Comparison of ENCODE assay signal across 17 mouse cellular contexts in the genomic region with DNA sequence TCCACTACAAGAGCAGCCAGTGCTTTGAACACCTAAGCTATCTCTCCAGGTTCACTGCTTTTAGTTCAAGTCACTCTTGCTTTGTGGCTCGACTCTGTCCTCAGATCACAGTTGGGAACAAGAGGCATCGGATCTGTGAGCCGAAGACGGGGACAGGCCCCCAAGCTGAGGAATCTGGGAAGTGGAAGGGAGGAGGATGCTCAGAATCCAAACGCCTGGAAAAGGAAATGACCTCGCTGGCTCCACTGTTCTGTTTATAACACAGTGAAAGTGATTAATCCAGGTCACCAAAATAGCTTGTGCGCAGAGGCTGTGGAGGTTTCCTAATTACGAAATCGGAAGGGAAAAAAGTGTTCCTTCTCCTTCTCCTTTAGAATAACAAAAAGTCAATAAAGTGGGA. TPM values are rescaled to one million over a fixed set of nuclear protein-coding genes. Genes with fewer than 3 reads are reported as not detected.
DNase-seq lines count a peak whose midpoint lies in the region; ATAC-seq and TF ChIP-seq lines count a peak whose summit lies in the region.
"Had no signal": no experiment of that assay in that cellular context is flagged by ENCODE, and none has a peak within 500 bp of the region (broad histone marks: within the 10 kb centered on the region; RNA-seq: fewer than 3 reads in every experiment).

No protein-coding gene starts in this region.

- H3K27ac ChIP-seq in intestine, embryonic 14.5 days (ENCODE audit: low read depth), result peak overlapping the region; percentile 65; the same call in 1 of the 2 replicates
- no peak overlapping the region for H3K27ac ChIP-seq in intestine, postnatal 0 days (ENCODE audit: low read depth, low read length)
- peak overlapping the region; percentile 23; the same call in 1 of the 2 replicates for H3K27ac ChIP-seq in stomach, embryonic 16.5 days (ENCODE audit: low read length)
- no peak overlapping the region for H3K27ac ChIP-seq in stomach, postnatal 0 days (replicated peaks)
- H3K27ac ChIP-seq: hindbrain, embryonic 10.5 days had no signal

- no peak for TF ChIP-seq CTCF in intestine, postnatal 0 days (IDR thresholded peaks at IDR 0.05; ENCODE audit: low read depth)
- TF ChIP-seq CTCF in stomach, postnatal 0 days (IDR thresholded peaks at IDR 0.05; ENCODE audit: low read depth), result no peak

- no peak overlapping the region for H3K4me2 ChIP-seq in intestine, embryonic 14.5 days (ENCODE audit: low read length)
- H3K4me2 ChIP-seq in intestine, postnatal 0 days (replicated peaks; ENCODE audit: low read depth), result no peak overlapping the region
- H3K4me2 ChIP-seq in stomach, embryonic 16.5 days (ENCODE audit: low read depth, low read length), result no peak overlapping the region
- no peak overlapping the region for H3K4me2 ChIP-seq in stomach, postnatal 0 days (replicated peaks; ENCODE audit: low read depth)

- no peaks in the 10 kb centered on the region for H3K9me3 ChIP-seq in intestine, embryonic 14.5 days (ENCODE audit: control insufficient read depth, low read length)
- H3K9me3 ChIP-seq in intestine, postnatal 0 days (ENCODE audit: control insufficient read depth), result no peaks in the 10 kb centered on the region
- no peaks in the 10 kb centered on the region for H3K9me3 ChIP-seq in stomach, embryonic 16.5 days (replicated peaks; ENCODE audit: control insufficient read depth, low read length)
- H3K9me3 ChIP-seq in stomach, postnatal 0 days (ENCODE audit: control insufficient read depth, low read length), result no peaks in the 10 kb centered on the region
- H3K9me3 ChIP-seq: hindbrain, embryonic 10.5 days had no signal

- ATAC-seq in intestine, embryonic 14.5 days (replicated peaks; ENCODE audit: low FRiP score, low TSS enrichment, low read depth), result no peak
- ATAC-seq in intestine, postnatal 0 days, result no peak
- ATAC-seq in stomach, embryonic 16.5 days (ENCODE audit: insufficient read depth, low FRiP score), result no peak
- no peak for ATAC-seq in stomach, postnatal 0 days (ENCODE audit: low FRiP score, low TSS enrichment)
- ATAC-seq: forebrain, embryonic 14.5 days; inflammation-experienced regulatory T-cells, adult 6 months had no signal

- no peaks in the 10 kb centered on the region for H3K36me3 ChIP-seq in intestine, embryonic 14.5 days (ENCODE audit: control insufficient read depth, insufficient read depth, low read length)
- H3K36me3 ChIP-seq in intestine, postnatal 0 days (ENCODE audit: control insufficient read depth, insufficient read depth), result no peaks in the 10 kb centered on the region
- H3K36me3 ChIP-seq in stomach, embryonic 16.5 days (ENCODE audit: control insufficient read depth, insufficient read depth, low read length), result no peaks in the 10 kb centered on the region
- H3K36me3 ChIP-seq in stomach, postnatal 0 days (ENCODE audit: control insufficient read depth, insufficient read depth, low read length), result no peaks in the 10 kb centered on the region

- TF ChIP-seq EP300 in stomach, postnatal 0 days (optimal IDR thresholded peaks at IDR 0.05), result no peak

- no peak overlapping the region for H3K4me3 ChIP-seq in intestine, embryonic 14.5 days (ENCODE audit: low read depth, low read length)
- no peak overlapping the region for H3K4me3 ChIP-seq in intestine, postnatal 0 days (ENCODE audit: low read depth, low read length)
- H3K4me3 ChIP-seq in stomach, embryonic 16.5 days (replicated peaks; ENCODE audit: low read length), result no peak overlapping the region
- no peak overlapping the region for H3K4me3 ChIP-seq in stomach, postnatal 0 days (ENCODE audit: low read depth, low read length)
- H3K4me3 ChIP-seq: hindbrain, embryonic 10.5 days had no signal

- H3K9ac ChIP-seq in intestine, embryonic 14.5 days (ENCODE audit: low read length), result no peak overlapping the region
- H3K9ac ChIP-seq in intestine, postnatal 0 days (ENCODE audit: low read depth, low read length), result no peak overlapping the region
- no peak overlapping the region for H3K9ac ChIP-seq in stomach, embryonic 16.5 days (ENCODE audit: low read length)
- no peak overlapping the region for H3K9ac ChIP-seq in stomach, postnatal 0 days (ENCODE audit: low read length)

- DNase-seq in adrenal gland, adult 2 months, result peak; percentile 32
- DNase-seq in adrenal gland, postnatal 25 days, result no peak
- no peak for DNase-seq in intestine, embryonic 14.5 days (ENCODE audit: low spot score)
- no peak for DNase-seq in stomach, postnatal 0 days (ENCODE audit: low spot score)
- peak; percentile 25 for DNase-seq in skeletal muscle tissue, adult 2 months (ENCODE audit: low read depth, low spot score)
- DNase-seq in ovary, postnatal 36 days (ENCODE audit: low spot score), result no peak
- DNase-seq: adrenal gland, postnatal 36 days; cerebellum, postnatal 14 days; layer of hippocampus, adult 9-11 months; liver; midbrain, embryonic 14.5 days; thymus, postnatal 4 days had no signal

- 27% methylated on average over 9 of the region's 9 CpGs for WGBS in intestine, embryonic 14.5 days
- WGBS in intestine, postnatal 0 days, result 44% methylated on average over 9 of the region's 9 CpGs
- 32% methylated on average over 9 of the region's 9 CpGs for WGBS in stomach, embryonic 16.5 days
- WGBS in stomach, postnatal 0 days, result 43% methylated on average over 9 of the region's 9 CpGs

- peaks cover 25% of the 10 kb centered on the region for H3K4me1 ChIP-seq in intestine, embryonic 14.5 days (replicated peaks; ENCODE audit: control insufficient read depth, insufficient read depth, low read length)
- peaks cover 4% of the 10 kb centered on the region; the same call in 1 of the 2 replicates for H3K4me1 ChIP-seq in intestine, postnatal 0 days (replicated peaks; ENCODE audit: control insufficient read depth, insufficient read depth, low read length)
- H3K4me1 ChIP-seq in stomach, embryonic 16.5 days (ENCODE audit: control insufficient read depth, insufficient read depth, low read length), result peaks cover 26% of the 10 kb centered on the region
- peaks cover 10% of the 10 kb centered on the region for H3K4me1 ChIP-seq in stomach, postnatal 0 days (replicated peaks; ENCODE audit: control insufficient read depth, insufficient read depth)

- no peaks in the 10 kb centered on the region for H3K27me3 ChIP-seq in intestine, embryonic 14.5 days (replicated peaks; ENCODE audit: control insufficient read depth, insufficient read depth, low read length)
- no peaks in the 10 kb centered on the region for H3K27me3 ChIP-seq in intestine, postnatal 0 days (replicated peaks; ENCODE audit: control insufficient read depth, insufficient read depth, low read length)
- no peaks in the 10 kb centered on the region for H3K27me3 ChIP-seq in stomach, embryonic 16.5 days (ENCODE audit: control insufficient read depth, insufficient read depth, low read length)
- H3K27me3 ChIP-seq in stomach, postnatal 0 days (ENCODE audit: control insufficient read depth, insufficient read depth, low read length), result no peaks in the 10 kb centered on the region

RNA-seq across cellular contexts. Expression of gene Ntn1, which starts 56.4 kb away (rescaled TPM):
- total RNA-seq in adrenal gland, adult 2 months (2021), result 10 to 100 TPM in 1 of 2 experiments, 1 to 10 TPM in 1; 9.9 to 16.1 TPM
- polyA plus RNA-seq in adrenal gland, adult 2 months (2012; rRNA removed), result 16.0 and 19.9 TPM in 2 replicates
- total RNA-seq in adrenal gland, postnatal 25 days (2021), result 5.5 and 6.4 TPM in 2 replicates
- polyA plus RNA-seq in intestine, embryonic 14.5 days (2014; fragmentation: Nextera tagmentation; extraction: Ambion mirVana), result 6.2 and 6.7 TPM in 2 replicates
- polyA plus RNA-seq in intestine, postnatal 0 days (2015; fragmentation: Nextera tagmentation; extraction: Ambion mirVana), result 8.7 and 8.8 TPM in 2 replicates
- 11.3 and 13.5 TPM in 2 replicates for polyA plus RNA-seq in stomach, embryonic 16.5 days (2015; fragmentation: Nextera tagmentation; extraction: Ambion mirVana)
- polyA plus RNA-seq in stomach, postnatal 0 days (2015; fragmentation: Nextera tagmentation; extraction: Ambion mirVana), result 7.4 and 8.5 TPM in 2 replicates

Comparison
In these comparisons a context has a peak if more than half of its experiments do, and no peak if none do; other contexts are left out.
1. DNase-seq: peak in adrenal gland, adult 2 months (single experiment) and skeletal muscle tissue, adult 2 months (single experiment); none in adrenal gland, postnatal 25 days (single experiment), intestine, embryonic 14.5 days (single experiment), stomach, postnatal 0 days (single experiment) and ovary, postnatal 36 days (single experiment).
2. H3K27ac ChIP-seq: peak in intestine, embryonic 14.5 days (single experiment) and stomach, embryonic 16.5 days (single experiment); none in intestine, postnatal 0 days (single experiment) and stomach, postnatal 0 days (single experiment).